Mouse (Mus musculus): Measurements from ENCODE around the gene Tmem174. TPM values are rescaled to one million over a fixed set of nuclear protein-coding genes. Genes with fewer than 3 reads are reported as not detected.

Tmem174 gene
- not detected in 2 replicates for polyA plus RNA-seq (2016; fragmentation: Nextera tagmentation; extraction: Ambion mirVana)

DNA sequence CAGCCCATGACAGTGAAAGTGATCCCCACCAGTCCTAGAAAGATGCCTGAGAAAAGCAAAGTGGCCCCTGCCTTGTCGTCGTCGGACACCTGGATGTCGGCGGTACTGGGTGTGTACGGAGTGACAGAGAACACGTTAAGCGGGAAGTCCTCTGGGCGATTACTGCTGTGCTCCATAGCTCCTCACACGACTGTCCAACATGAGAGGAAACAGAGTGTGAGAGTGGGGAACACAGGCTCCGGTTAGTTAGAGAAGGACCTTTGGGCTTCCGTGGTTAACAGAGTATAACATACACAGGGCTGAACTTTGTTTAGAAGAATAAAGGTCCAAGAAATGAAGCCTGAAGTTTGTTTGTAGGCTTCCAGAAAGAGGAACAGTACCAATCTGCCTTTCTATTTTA is at the start of gene Tmem174:
TSS of gene Tmem174 (minus strand) at position 266 of the 400 bp plus-strand sequence.
- H3K36me3 ChIP-seq = no peaks in the 10 kb centered on the region
- no peak for ATAC-seq (ENCODE audit: insufficient number of reproducible peaks, low FRiP score)
- H3K4me1 ChIP-seq (replicated peaks) = peaks cover 32% of the 10 kb centered on the region
- 0 out of 2 replicates have a peak, but pooled peaks cover 6% of the 10 kb centered on the region for H3K9me3 ChIP-seq (replicated peaks)
- no peak within 1 kb of the TSS for H3K9ac ChIP-seq
- no peaks in the 10 kb centered on the region for H3K27me3 ChIP-seq (replicated peaks)
- H3K4me2 ChIP-seq = peak within 1 kb of the TSS; percentile 58
- H3K27ac ChIP-seq (ENCODE audit: poor library complexity, severe bottlenecking) = no peak within 1 kb of the TSS
- 71% methylated on average over 12 of the region's 12 CpGs for WGBS
- peak within 1 kb of the TSS; percentile 10 for H3K4me3 ChIP-seq

DNA sequence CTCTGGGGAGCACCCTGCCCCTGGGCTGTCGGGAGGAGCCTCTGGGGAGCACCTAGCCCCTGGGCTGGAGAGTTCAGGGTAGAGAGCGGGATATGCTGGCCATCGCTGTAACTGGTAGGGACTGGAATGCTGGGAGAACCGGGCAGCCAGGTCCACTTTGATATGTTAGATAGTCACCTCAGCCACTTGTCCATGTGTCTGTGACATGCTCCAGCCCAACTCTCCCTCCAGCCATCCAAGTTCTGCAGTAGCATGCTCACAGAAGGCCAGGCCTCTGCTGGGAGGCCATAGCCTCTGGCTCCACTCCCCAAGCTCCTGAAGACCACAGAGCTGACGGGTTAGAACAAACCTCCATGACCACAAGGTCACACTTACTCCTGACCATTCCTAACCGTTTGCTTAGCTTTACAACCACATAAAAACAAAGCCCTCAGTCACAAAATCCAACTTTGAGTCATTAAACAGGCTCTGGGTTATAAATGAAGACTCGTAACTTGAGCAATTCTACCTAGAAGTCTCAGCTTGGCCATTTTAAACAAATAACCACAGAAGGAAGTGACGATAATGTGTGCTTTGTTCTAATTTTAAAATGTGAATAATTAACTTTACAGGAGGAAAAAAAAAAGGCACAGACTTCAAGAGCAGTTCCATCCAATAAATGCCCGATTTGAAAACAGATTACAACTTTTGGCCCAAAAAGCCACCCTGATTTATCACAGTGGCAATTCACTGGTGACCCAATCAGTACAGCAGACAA is 47.1 kb upstream of the Tmem174 start:
- H3K27me3 ChIP-seq (replicated peaks) = no peaks in the 10 kb centered on the region
- H3K9ac ChIP-seq = no peak overlapping the region
- H3K4me3 ChIP-seq = no peak overlapping the region
- 70% methylated on average over 9 of the region's 9 CpGs for WGBS
- no peaks in the 10 kb centered on the region for H3K36me3 ChIP-seq
- no peak overlapping the region for H3K4me2 ChIP-seq
- no peak overlapping the region for H3K27ac ChIP-seq (ENCODE audit: poor library complexity, severe bottlenecking)
- H3K9me3 ChIP-seq (replicated peaks) = no peaks in the 10 kb centered on the region
- ATAC-seq (ENCODE audit: insufficient number of reproducible peaks, low FRiP score) = no peak
- peaks cover 28% of the 10 kb centered on the region for H3K4me1 ChIP-seq (replicated peaks)

DNA sequence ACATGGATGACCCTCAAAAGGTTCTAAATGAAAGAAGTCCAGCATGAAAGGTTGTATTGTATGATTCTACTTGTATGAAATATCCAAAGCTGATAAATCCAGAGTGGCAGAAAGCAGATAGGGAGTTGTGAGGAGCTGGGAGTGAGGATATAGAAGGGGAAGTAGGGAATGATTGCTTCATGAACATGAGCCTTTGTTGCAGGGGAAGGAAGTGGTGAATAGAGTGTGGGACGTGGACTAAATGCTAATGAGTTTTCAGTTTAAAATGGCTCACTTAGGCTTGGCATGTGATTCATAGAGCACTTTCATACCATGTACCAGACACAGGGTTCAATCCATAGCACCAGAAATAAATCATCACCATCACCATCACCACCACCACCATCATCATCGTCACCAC is 46.2 kb upstream of the Tmem174 start:
- Histone ChIP-seq H3K27ac (ENCODE audit: poor library complexity, severe bottlenecking) (no peak overlapping the region), H3K4me2 (no peak overlapping the region), H3K27me3 (replicated peaks) (no peaks in the 10 kb centered on the region), H3K9ac (no peak overlapping the region), H3K36me3 (no peaks in the 10 kb centered on the region), H3K9me3 (replicated peaks) (no peaks in the 10 kb centered on the region), H3K4me3 (no peak overlapping the region), H3K4me1 (replicated peaks) (peaks cover 23% of the 10 kb centered on the region)
- 81% methylated on average over 2 of the region's 2 CpGs for WGBS
- ATAC-seq (ENCODE audit: insufficient number of reproducible peaks, low FRiP score) = no peak

DNA sequence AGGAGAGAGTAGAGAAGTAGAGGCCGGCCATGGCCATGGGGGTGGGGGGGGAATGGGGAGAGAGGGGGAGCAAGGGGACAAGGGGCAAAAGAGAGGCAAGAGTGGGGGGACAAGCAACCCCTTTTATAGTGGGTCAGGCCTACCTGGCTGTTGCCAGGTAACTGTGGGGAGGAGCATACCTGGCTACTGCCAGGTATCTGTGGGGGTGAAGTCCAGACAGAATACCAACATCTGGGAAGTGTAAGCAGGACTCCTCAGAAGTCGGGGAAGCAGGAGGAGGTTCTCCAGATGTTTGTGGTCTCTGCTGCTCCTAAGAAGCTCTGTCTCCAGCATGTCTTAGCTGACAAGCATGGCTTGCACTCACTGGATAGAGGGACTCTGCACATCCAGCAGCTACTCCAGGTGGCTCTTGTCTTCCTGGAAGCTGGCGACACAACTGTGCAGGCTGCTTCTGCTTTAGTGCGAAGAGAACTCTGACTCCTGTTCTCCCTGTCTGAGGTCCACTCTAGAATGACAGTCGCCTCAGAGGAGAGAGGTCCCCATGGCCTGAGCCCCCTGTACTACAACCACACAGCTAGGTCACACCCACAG is 43.4 kb upstream of the Tmem174 start:
- 72% methylated on average over 5 of the region's 5 CpGs for WGBS
- Histone ChIP-seq H3K9me3 (replicated peaks) (no peaks in the 10 kb centered on the region), H3K9ac (no peak overlapping the region), H3K36me3 (no peaks in the 10 kb centered on the region), H3K27me3 (replicated peaks) (no peaks in the 10 kb centered on the region), H3K4me1 (replicated peaks) (peaks cover 23% of the 10 kb centered on the region), H3K4me3 (no peak overlapping the region), H3K27ac (ENCODE audit: poor library complexity, severe bottlenecking) (no peak overlapping the region), H3K4me2 (no peak overlapping the region)
- no peak for ATAC-seq (ENCODE audit: insufficient number of reproducible peaks, low FRiP score)

DNA sequence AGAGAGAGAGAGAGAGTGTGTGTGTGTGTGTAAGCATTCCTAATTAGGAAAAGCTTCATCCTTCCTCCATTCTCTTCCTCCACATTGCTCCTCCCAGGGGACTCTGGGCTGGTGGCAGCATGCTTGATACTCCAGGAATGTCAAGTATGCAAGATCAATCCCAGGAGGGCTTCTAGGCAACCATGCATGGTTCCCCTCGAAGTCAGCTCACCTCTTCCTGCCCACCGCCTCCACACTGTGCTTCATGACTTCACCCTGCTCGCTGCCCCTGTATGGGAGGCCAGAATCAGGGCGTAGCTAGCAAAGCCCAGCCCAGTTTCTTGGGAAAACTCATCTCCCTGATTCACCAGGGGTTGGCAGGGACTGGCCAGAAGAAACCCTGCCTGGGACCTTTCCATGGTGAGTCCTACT is 42.4 kb upstream of the Tmem174 start:
- Histone ChIP-seq H3K27me3 (replicated peaks) (no peaks in the 10 kb centered on the region), H3K4me3 (no peak overlapping the region), H3K36me3 (no peaks in the 10 kb centered on the region), H3K4me2 (no peak overlapping the region), H3K27ac (ENCODE audit: poor library complexity, severe bottlenecking) (no peak overlapping the region), H3K9ac (no peak overlapping the region), H3K9me3 (replicated peaks) (no peaks in the 10 kb centered on the region; the same call in 1 of the 2 replicates), H3K4me1 (replicated peaks) (peaks cover 23% of the 10 kb centered on the region)
- ATAC-seq (ENCODE audit: insufficient number of reproducible peaks, low FRiP score) = 0 out of 2 replicates have a peak, but pooled peaks have one; percentile 39
- 27% methylated on average over 4 of the region's 4 CpGs for WGBS

DNA sequence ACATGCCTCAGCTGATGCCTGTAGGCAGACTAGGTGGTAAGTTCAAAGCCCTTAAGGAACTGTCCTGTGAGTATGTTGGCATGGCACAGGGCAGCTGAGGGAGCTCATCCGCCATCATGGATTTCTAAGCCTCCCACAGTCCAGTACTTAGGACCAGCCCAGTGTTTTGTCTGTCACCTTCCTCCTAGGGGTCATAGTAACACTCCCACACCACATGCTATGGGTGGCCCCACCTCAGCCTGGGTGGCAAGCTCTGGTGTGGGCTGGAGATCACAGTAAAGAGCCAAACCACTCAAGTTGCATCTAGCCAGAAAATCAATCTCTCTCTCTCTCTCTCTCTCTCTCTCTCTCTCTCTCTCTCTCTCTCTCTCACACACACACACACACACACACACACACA is 42.0 kb upstream of the Tmem174 start:
- Histone ChIP-seq H3K4me3 (no peak overlapping the region), H3K4me2 (no peak overlapping the region), H3K9me3 (replicated peaks) (no peaks in the 10 kb centered on the region; the same call in 1 of the 2 replicates), H3K36me3 (no peaks in the 10 kb centered on the region), H3K9ac (no peak overlapping the region), H3K27ac (ENCODE audit: poor library complexity, severe bottlenecking) (no peak overlapping the region), H3K27me3 (replicated peaks) (no peaks in the 10 kb centered on the region), H3K4me1 (replicated peaks) (peaks cover 21% of the 10 kb centered on the region)
- 79% methylated on average over 1 of the region's 1 CpGs for WGBS
- ATAC-seq (ENCODE audit: insufficient number of reproducible peaks, low FRiP score) = no peak

DNA sequence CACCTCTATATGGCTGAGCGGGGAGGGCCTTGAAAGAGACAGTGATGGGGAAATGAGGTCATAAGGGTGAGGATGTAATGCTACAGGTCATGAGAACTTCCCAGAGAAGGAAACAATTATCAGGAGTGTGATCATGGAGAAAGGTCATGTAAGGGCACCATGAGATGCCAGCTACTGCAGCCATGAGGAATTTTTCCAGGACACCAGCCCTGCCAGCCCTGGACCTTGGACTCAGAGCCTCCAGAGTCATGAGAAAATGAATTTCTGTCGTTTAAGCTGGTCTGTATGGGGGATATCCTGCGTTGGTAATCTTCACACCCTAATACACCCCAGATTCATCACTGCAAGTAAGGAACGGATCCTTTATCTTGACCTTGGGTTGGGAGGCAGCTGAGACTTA is 36.7 kb upstream of the Tmem174 start:
- Histone ChIP-seq H3K4me3 (no peak overlapping the region), H3K4me1 (replicated peaks) (no peaks in the 10 kb centered on the region), H3K27me3 (replicated peaks) (no peaks in the 10 kb centered on the region), H3K4me2 (no peak overlapping the region), H3K9me3 (replicated peaks) (peaks cover under 1% of the 10 kb centered on the region; the same call in 1 of the 2 replicates), H3K9ac (no peak overlapping the region), H3K27ac (ENCODE audit: poor library complexity, severe bottlenecking) (no peak overlapping the region), H3K36me3 (no peaks in the 10 kb centered on the region)
- WGBS = 62% methylated on average over 4 of the region's 4 CpGs
- no peak for ATAC-seq (ENCODE audit: insufficient number of reproducible peaks, low FRiP score)

DNA sequence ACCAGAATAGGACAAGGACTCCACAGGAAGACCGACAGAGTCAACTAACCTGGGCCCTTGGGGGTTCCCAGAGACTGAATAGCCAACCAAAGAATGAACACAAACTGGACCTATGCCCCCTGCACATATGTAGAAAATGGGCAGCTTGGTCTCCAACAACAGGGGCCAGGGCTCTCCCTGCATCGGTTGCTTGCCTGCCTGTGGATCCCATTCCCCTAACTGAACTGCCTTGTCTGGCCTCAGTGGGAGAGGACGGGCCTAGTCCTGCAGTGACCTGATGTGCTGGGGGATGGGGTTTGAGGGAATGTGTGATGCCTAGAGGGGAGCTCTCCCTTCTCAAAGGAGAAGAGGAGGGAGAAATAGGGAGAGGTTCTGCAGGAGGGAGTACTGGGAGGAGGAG is 32.1 kb upstream of the Tmem174 start:
- WGBS = 57% methylated on average over 3 of the region's 3 CpGs
- Histone ChIP-seq H3K36me3 (no peaks in the 10 kb centered on the region), H3K4me3 (no peak overlapping the region), H3K27ac (ENCODE audit: poor library complexity, severe bottlenecking) (no peak overlapping the region), H3K4me1 (replicated peaks) (0 out of 2 replicates have a peak, but pooled peaks cover 8% of the 10 kb centered on the region), H3K4me2 (no peak overlapping the region), H3K9me3 (replicated peaks) (0 out of 2 replicates have a peak, but pooled peaks cover 3% of the 10 kb centered on the region), H3K27me3 (replicated peaks) (no peaks in the 10 kb centered on the region), H3K9ac (no peak overlapping the region)
- no peak for ATAC-seq (ENCODE audit: insufficient number of reproducible peaks, low FRiP score)

DNA sequence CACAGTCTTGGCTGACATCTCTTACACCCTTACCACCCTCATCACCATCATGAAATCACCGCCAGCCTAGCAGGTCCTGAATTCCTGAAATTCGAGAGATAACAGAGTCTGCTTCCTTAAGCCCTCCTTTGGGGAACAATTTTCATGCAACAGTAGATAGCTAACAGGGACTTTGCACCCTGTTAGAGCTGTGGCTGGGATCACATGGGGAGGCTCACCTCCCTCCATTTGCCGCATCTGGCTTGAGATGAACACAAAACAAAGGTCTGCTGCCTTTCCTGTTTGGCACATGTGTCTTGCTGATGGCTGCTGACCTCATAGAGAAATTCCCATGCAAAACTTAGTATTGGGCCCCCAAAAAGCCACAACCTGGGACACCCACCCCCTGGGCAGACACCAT is 30.1 kb upstream of the Tmem174 start:
- ATAC-seq (ENCODE audit: insufficient number of reproducible peaks, low FRiP score) = no peak

DNA sequence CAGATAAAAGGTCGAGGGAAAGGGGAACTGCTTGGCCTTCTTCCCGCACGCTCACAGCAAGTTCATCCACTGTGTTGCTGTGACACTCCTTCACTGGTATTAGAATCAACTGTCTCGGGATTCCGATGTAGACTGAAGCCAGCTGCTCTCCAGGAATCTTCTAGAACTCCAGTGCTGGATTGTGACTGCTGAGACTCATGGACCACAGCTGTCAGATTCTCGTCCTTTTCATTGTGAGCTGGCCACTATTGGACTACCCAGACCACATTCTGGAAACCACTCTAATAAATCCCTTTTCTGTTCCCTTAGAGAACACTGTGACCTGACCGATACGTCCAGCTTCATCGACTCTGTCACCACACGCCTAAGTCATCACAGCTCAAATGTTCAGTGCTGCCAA is 28.0 kb upstream of the Tmem174 start:
- Histone ChIP-seq H3K27me3 (replicated peaks) (no peaks in the 10 kb centered on the region), H3K9me3 (replicated peaks) (0 out of 2 replicates have a peak, but pooled peaks cover 6% of the 10 kb centered on the region), H3K4me2 (no peak overlapping the region), H3K4me1 (replicated peaks) (0 out of 2 replicates have a peak, but pooled peaks cover 8% of the 10 kb centered on the region), H3K4me3 (no peak overlapping the region), H3K9ac (no peak overlapping the region), H3K27ac (ENCODE audit: poor library complexity, severe bottlenecking) (no peak overlapping the region), H3K36me3 (no peaks in the 10 kb centered on the region)
- no peak for ATAC-seq (ENCODE audit: insufficient number of reproducible peaks, low FRiP score)
- 77% methylated on average over 10 of the region's 10 CpGs for WGBS

More for the DNA sequence above, 30.1 kb upstream of the Tmem174 start:
- no peaks in the 10 kb centered on the region for H3K27me3 ChIP-seq (replicated peaks)
- H3K4me1 ChIP-seq (replicated peaks) = 0 out of 2 replicates have a peak, but pooled peaks cover 8% of the 10 kb centered on the region
- no peak overlapping the region for H3K9ac ChIP-seq
- H3K9me3 ChIP-seq (replicated peaks) = 0 out of 2 replicates have a peak, but pooled peaks cover 4% of the 10 kb centered on the region
- H3K4me2 ChIP-seq = no peak overlapping the region
- no peaks in the 10 kb centered on the region for H3K36me3 ChIP-seq
- no peak overlapping the region for H3K27ac ChIP-seq (ENCODE audit: poor library complexity, severe bottlenecking)
- H3K4me3 ChIP-seq = no peak overlapping the region
- 18% methylated on average over 3 of the region's 3 CpGs for WGBS

DNA sequence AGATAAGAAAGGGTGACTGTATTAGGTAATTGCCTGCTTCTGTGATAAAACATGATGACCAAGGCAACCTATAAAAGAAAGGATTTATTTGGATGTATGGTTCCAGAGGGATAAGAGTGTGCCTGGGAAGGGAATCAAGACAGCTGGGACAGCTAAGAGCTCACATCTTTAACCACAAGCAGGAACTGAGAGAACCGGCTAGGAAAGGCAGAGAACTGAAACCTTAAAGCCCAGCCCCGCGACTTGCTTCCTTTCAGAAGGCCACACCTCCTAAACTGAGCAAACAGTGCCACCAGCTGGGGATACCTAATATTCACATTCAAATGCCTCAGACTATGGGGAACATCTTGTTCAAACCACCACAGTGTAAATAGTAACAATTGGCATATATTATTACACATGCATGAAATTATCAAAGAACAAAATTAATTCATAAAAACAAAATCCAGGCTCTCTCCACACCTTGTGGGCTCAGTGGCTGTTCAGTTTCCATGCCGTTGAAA is 25.0 kb upstream of the Tmem174 start:
- H3K9me3 ChIP-seq (replicated peaks) = peaks cover 6% of the 10 kb centered on the region; the same call in 1 of the 2 replicates
- no peak overlapping the region for H3K9ac ChIP-seq
- H3K36me3 ChIP-seq = no peaks in the 10 kb centered on the region
- 81% methylated on average over 4 of the region's 4 CpGs for WGBS
- 0 out of 2 replicates have a peak, but pooled peaks cover 5% of the 10 kb centered on the region for H3K4me1 ChIP-seq (replicated peaks)
- no peak for ATAC-seq (ENCODE audit: insufficient number of reproducible peaks, low FRiP score)
- no peaks in the 10 kb centered on the region for H3K27me3 ChIP-seq (replicated peaks)
- no peak overlapping the region for H3K4me3 ChIP-seq
- H3K4me2 ChIP-seq = no peak overlapping the region
- no peak overlapping the region for H3K27ac ChIP-seq (ENCODE audit: poor library complexity, severe bottlenecking)
